Mouse (Mus musculus): ENCODE results near the gene Itga11.

GRCm38 (mm10) chr9:62712374-62712773, 34.7 kb downstream of the Itga11 start:
- TF ChIP-seq POLR2A (IDR thresholded peaks at IDR 0.05; ENCODE audit: low read depth, low read length) (no peak), CTCF (conservative IDR thresholded peaks at IDR 0.05 in 1 of 2, IDR thresholded peaks at IDR 0.05 in 1 of 2; ENCODE audit: low read depth in 2 of 2, low read length in 2 of 2) (no peak), MYC (IDR thresholded peaks at IDR 0.05; ENCODE audit: low read depth, low read length) (no peak), MAX (IDR thresholded peaks at IDR 0.05; ENCODE audit: low read length) (no peak), ELF1 (IDR thresholded peaks at IDR 0.05; ENCODE audit: low read depth, low read length) (no peak), ZNF384 (IDR thresholded peaks at IDR 0.05; ENCODE audit: low read depth, low read length) (no peak), POLR2AphosphoS2 (IDR thresholded peaks at IDR 0.05; ENCODE audit: low read depth, low read length) (no peak), MEF2A (IDR thresholded peaks at IDR 0.05; ENCODE audit: borderline replicate concordance, low read depth, low read length) (no peak), BHLHE40 (IDR thresholded peaks at IDR 0.05; ENCODE audit: low read depth, low read length) (no peak), JUN (IDR thresholded peaks at IDR 0.05; ENCODE audit: insufficient read depth, low read depth, low read length) (no peak)

Data from CH12.LX (cell line).